Mouse (Mus musculus) brain, embryonic 14.5 days (tissue): Measurements from ENCODE around the gene Krt28.

Experiments used
- CTCF ChIP-seq: fragments of 200-500 bp; IDR thresholded peaks from 2 replicates; pipeline ENCODE4 v1.5.1; 2012; ENCODE audit warnings: inconsistent platforms, mild to moderate bottlenecking, moderate library complexity, borderline replicate concordance; ENCODE audit not compliant: insufficient read depth, insufficient read length; ENCODE audit errors: extremely low read depth
- POLR2A ChIP-seq: fragments of 200-500 bp; IDR thresholded peaks from 2 replicates; pipeline ENCODE4 v1.6.1; 2012; ENCODE audit warnings: mild to moderate bottlenecking, inconsistent platforms, borderline replicate concordance; ENCODE audit not compliant: poor library complexity, insufficient read depth, insufficient read length, severe bottlenecking; ENCODE audit errors: extremely low read depth

DNA sequence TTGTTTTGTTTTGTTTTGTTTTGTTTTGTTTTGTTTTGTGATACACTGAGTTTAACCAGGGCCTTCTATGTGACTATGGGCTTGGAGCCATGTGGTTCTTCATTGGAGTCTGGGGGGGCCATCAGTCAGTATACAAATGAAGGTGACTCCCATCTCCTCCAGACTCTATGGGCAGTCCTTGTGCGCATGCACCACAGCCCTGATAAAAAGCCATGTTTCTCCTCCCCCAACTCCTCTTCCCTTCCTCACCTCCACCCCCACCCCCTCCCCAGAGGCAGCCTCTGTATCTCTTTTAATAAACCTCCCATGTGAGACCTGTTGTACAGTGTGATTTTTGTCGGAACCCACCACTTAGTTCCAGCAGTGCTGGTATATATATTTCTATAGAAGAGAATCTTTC, 22.0 kb upstream of the Krt28 start:
- TF ChIP-seq CTCF (no peak), POLR2A (no peak)
